Mouse (Mus musculus): ENCODE measurements around the gene Snx21. TPM values are rescaled to one million over a fixed set of nuclear protein-coding genes. Genes with fewer than 3 reads are reported as not detected.

Snx21 gene
- polyA plus RNA-seq, 1 experiment from 2014 or later: 16.0 TPM

GRCm38 (mm10) chr2:164786388-164786885 is 814 bp downstream of the Snx21 start:
- Histone ChIP-seq H3K4me2 (replicated peaks; ENCODE audit: low read depth, low read length) (peak overlapping the region; percentile 93), H3K36me3 (ENCODE audit: control insufficient read depth, insufficient read depth, low read length) (peaks cover 15% of the 10 kb centered on the region; the same call in 1 of the 2 replicates), H3K4me1 (ENCODE audit: control insufficient read depth, insufficient read depth, low read length) (peaks cover 13% of the 10 kb centered on the region; the same call in 1 of the 2 replicates), H3K9me3 (ENCODE audit: control insufficient read depth, low read length) (no peaks in the 10 kb centered on the region), H3K9ac (ENCODE audit: low read depth, low read length) (peak overlapping the region; percentile 78), H3K4me3 (ENCODE audit: low read length) (peak overlapping the region; percentile 71), H3K27ac (ENCODE audit: low read depth, low read length) (peak overlapping the region; percentile 83; the same call in 1 of the 2 replicates), H3K27me3 (ENCODE audit: control insufficient read depth, insufficient read depth, low read length) (no peaks in the 10 kb centered on the region)
- WGBS: 7% methylated on average over 15 of the region's 15 CpGs
- ATAC-seq (ENCODE audit: low FRiP score, low TSS enrichment): peak; percentile 7; the same call in 1 of the 2 replicates

GRCm38 (mm10) chr2:164787032-164787431 is 1.4 kb downstream of the Snx21 start:
- peak overlapping the region; percentile 71 for H3K4me3 ChIP-seq (ENCODE audit: low read length)
- no peak for ATAC-seq (ENCODE audit: low FRiP score, low TSS enrichment)
- peaks cover 13% of the 10 kb centered on the region; the same call in 1 of the 2 replicates for H3K4me1 ChIP-seq (ENCODE audit: control insufficient read depth, insufficient read depth, low read length)
- H3K4me2 ChIP-seq (replicated peaks; ENCODE audit: low read depth, low read length): peak overlapping the region; percentile 93
- no peaks in the 10 kb centered on the region for H3K9me3 ChIP-seq (ENCODE audit: control insufficient read depth, low read length)
- H3K36me3 ChIP-seq (ENCODE audit: control insufficient read depth, insufficient read depth, low read length): peaks cover 21% of the 10 kb centered on the region
- no peaks in the 10 kb centered on the region for H3K27me3 ChIP-seq (ENCODE audit: control insufficient read depth, insufficient read depth, low read length)
- no peak overlapping the region for H3K27ac ChIP-seq (ENCODE audit: low read depth, low read length)
- H3K9ac ChIP-seq (ENCODE audit: low read depth, low read length): peak overlapping the region; percentile 78
- WGBS: 90% methylated on average over 3 of the region's 3 CpGs

- Histone ChIP-seq H3K4me2 (replicated peaks; ENCODE audit: low read depth, low read length) (no peak overlapping the region), H3K27me3 (ENCODE audit: control insufficient read depth, insufficient read depth, low read length) (no peaks in the 10 kb centered on the region)
- ATAC-seq (ENCODE audit: low FRiP score, low TSS enrichment): no peak
Observed at GRCm38 (mm10) chr2:164787779-164788178, 2.2 kb downstream of the Snx21 start.

GRCm38 (mm10) chr2:164788411-164788810 is 2.8 kb downstream of the Snx21 start:
- no peak overlapping the region for H3K27ac ChIP-seq (ENCODE audit: low read depth, low read length)
- H3K27me3 ChIP-seq (ENCODE audit: control insufficient read depth, insufficient read depth, low read length): no peaks in the 10 kb centered on the region
- WGBS: 65% methylated on average over 4 of the region's 4 CpGs
- H3K4me1 ChIP-seq (ENCODE audit: control insufficient read depth, insufficient read depth, low read length): peaks cover 13% of the 10 kb centered on the region; the same call in 1 of the 2 replicates
- H3K9ac ChIP-seq (ENCODE audit: low read depth, low read length): no peak overlapping the region
- no peak for ATAC-seq (ENCODE audit: low FRiP score, low TSS enrichment)
- no peak overlapping the region for H3K4me2 ChIP-seq (replicated peaks; ENCODE audit: low read depth, low read length)
- peaks cover 32% of the 10 kb centered on the region for H3K36me3 ChIP-seq (ENCODE audit: control insufficient read depth, insufficient read depth, low read length)
- no peaks in the 10 kb centered on the region for H3K9me3 ChIP-seq (ENCODE audit: control insufficient read depth, low read length)
- H3K4me3 ChIP-seq (ENCODE audit: low read length): no peak overlapping the region

More at GRCm38 (mm10) chr2:164787779-164788178, 2.2 kb downstream of the Snx21 start:
- H3K9me3 ChIP-seq (ENCODE audit: control insufficient read depth, low read length): no peaks in the 10 kb centered on the region
- no peak overlapping the region for H3K9ac ChIP-seq (ENCODE audit: low read depth, low read length)
- WGBS: 72% methylated on average over 10 of the region's 10 CpGs
- H3K4me1 ChIP-seq (ENCODE audit: control insufficient read depth, insufficient read depth, low read length): peaks cover 13% of the 10 kb centered on the region; the same call in 1 of the 2 replicates
- peaks cover 28% of the 10 kb centered on the region for H3K36me3 ChIP-seq (ENCODE audit: control insufficient read depth, insufficient read depth, low read length)
- no peak overlapping the region for H3K27ac ChIP-seq (ENCODE audit: low read depth, low read length)
- H3K4me3 ChIP-seq (ENCODE audit: low read length): no peak overlapping the region

GRCm38 (mm10) chr2:164790451-164790850 is 4.8 kb downstream of the Snx21 start:
- ATAC-seq (ENCODE audit: low FRiP score, low TSS enrichment): no peak
- H3K27me3 ChIP-seq (ENCODE audit: control insufficient read depth, insufficient read depth, low read length): no peaks in the 10 kb centered on the region
- no peaks in the 10 kb centered on the region for H3K9me3 ChIP-seq (ENCODE audit: control insufficient read depth, low read length)
- 80% methylated on average over 4 of the region's 4 CpGs for WGBS
- H3K27ac ChIP-seq (ENCODE audit: low read depth, low read length): no peak overlapping the region
- no peak overlapping the region for H3K4me2 ChIP-seq (replicated peaks; ENCODE audit: low read depth, low read length)
- no peak overlapping the region for H3K4me3 ChIP-seq (ENCODE audit: low read length)
- peaks cover 7% of the 10 kb centered on the region; the same call in 1 of the 2 replicates for H3K4me1 ChIP-seq (ENCODE audit: control insufficient read depth, insufficient read depth, low read length)
- H3K9ac ChIP-seq (ENCODE audit: low read depth, low read length): no peak overlapping the region
- H3K36me3 ChIP-seq (ENCODE audit: control insufficient read depth, insufficient read depth, low read length): peaks cover 46% of the 10 kb centered on the region

GRCm38 (mm10) chr2:164791841-164792261 is 6.2 kb downstream of the Snx21 start:
- no peak overlapping the region for H3K27ac ChIP-seq (ENCODE audit: low read depth, low read length)
- no peaks in the 10 kb centered on the region for H3K9me3 ChIP-seq (ENCODE audit: control insufficient read depth, low read length)
- no peak overlapping the region for H3K4me3 ChIP-seq (ENCODE audit: low read length)
- no peak for ATAC-seq (ENCODE audit: low FRiP score, low TSS enrichment)
- 96% methylated on average over 18 of the region's 18 CpGs for WGBS
- peaks cover 3% of the 10 kb centered on the region; the same call in 1 of the 2 replicates for H3K4me1 ChIP-seq (ENCODE audit: control insufficient read depth, insufficient read depth, low read length)
- no peak overlapping the region for H3K9ac ChIP-seq (ENCODE audit: low read depth, low read length)
- peaks cover 57% of the 10 kb centered on the region for H3K36me3 ChIP-seq (ENCODE audit: control insufficient read depth, insufficient read depth, low read length)
- no peak overlapping the region for H3K4me2 ChIP-seq (replicated peaks; ENCODE audit: low read depth, low read length)
- no peaks in the 10 kb centered on the region for H3K27me3 ChIP-seq (ENCODE audit: control insufficient read depth, insufficient read depth, low read length)

- H3K4me1 ChIP-seq (ENCODE audit: control insufficient read depth, insufficient read depth, low read length): no peaks in the 10 kb centered on the region
- peaks cover 58% of the 10 kb centered on the region for H3K36me3 ChIP-seq (ENCODE audit: control insufficient read depth, insufficient read depth, low read length)
- no peaks in the 10 kb centered on the region for H3K27me3 ChIP-seq (ENCODE audit: control insufficient read depth, insufficient read depth, low read length)
- H3K4me3 ChIP-seq (ENCODE audit: low read length): no peak overlapping the region
- no peak overlapping the region for H3K4me2 ChIP-seq (replicated peaks; ENCODE audit: low read depth, low read length)
- H3K9me3 ChIP-seq (ENCODE audit: control insufficient read depth, low read length): no peaks in the 10 kb centered on the region
- H3K27ac ChIP-seq (ENCODE audit: low read depth, low read length): no peak overlapping the region
- H3K9ac ChIP-seq (ENCODE audit: low read depth, low read length): no peak overlapping the region
- ATAC-seq (ENCODE audit: low FRiP score, low TSS enrichment): no peak
- WGBS: 94% methylated on average over 12 of the region's 12 CpGs
Observed at GRCm38 (mm10) chr2:164792400-164793190, 7.0 kb downstream of the Snx21 start.

GRCm38 (mm10) chr2:164793236-164793635 is 7.6 kb downstream of the Snx21 start:
- Histone ChIP-seq H3K27ac (ENCODE audit: low read depth, low read length) (no peak overlapping the region), H3K9me3 (ENCODE audit: control insufficient read depth, low read length) (no peaks in the 10 kb centered on the region), H3K36me3 (ENCODE audit: control insufficient read depth, insufficient read depth, low read length) (peaks cover 63% of the 10 kb centered on the region), H3K9ac (ENCODE audit: low read depth, low read length) (no peak overlapping the region), H3K4me2 (replicated peaks; ENCODE audit: low read depth, low read length) (no peak overlapping the region), H3K27me3 (ENCODE audit: control insufficient read depth, insufficient read depth, low read length) (no peaks in the 10 kb centered on the region), H3K4me3 (ENCODE audit: low read length) (no peak overlapping the region), H3K4me1 (ENCODE audit: control insufficient read depth, insufficient read depth, low read length) (no peaks in the 10 kb centered on the region)
- WGBS: 92% methylated on average over 3 of the region's 3 CpGs
- ATAC-seq (ENCODE audit: low FRiP score, low TSS enrichment): no peak

GRCm38 (mm10) chr2:164793772-164794171 is 8.1 kb downstream of the Snx21 start:
- H3K9me3 ChIP-seq (ENCODE audit: control insufficient read depth, low read length): no peaks in the 10 kb centered on the region
- no peaks in the 10 kb centered on the region for H3K4me1 ChIP-seq (ENCODE audit: control insufficient read depth, insufficient read depth, low read length)
- no peak overlapping the region for H3K27ac ChIP-seq (ENCODE audit: low read depth, low read length)
- ATAC-seq (ENCODE audit: low FRiP score, low TSS enrichment): no peak
- 86% methylated on average over 2 of the region's 2 CpGs for WGBS
- peaks cover 62% of the 10 kb centered on the region for H3K36me3 ChIP-seq (ENCODE audit: control insufficient read depth, insufficient read depth, low read length)
- no peak overlapping the region for H3K4me3 ChIP-seq (ENCODE audit: low read length)
- no peaks in the 10 kb centered on the region for H3K27me3 ChIP-seq (ENCODE audit: control insufficient read depth, insufficient read depth, low read length)
- H3K9ac ChIP-seq (ENCODE audit: low read depth, low read length): no peak overlapping the region
- no peak overlapping the region for H3K4me2 ChIP-seq (replicated peaks; ENCODE audit: low read depth, low read length)

Data from kidney, embryonic 14.5 days (tissue).